Mouse (Mus musculus) liver, adult 2 months (tissue): ENCODE data around the gene Mgat4b. TPM values are rescaled to one million over a fixed set of nuclear protein-coding genes. Genes with fewer than 3 reads are reported as not detected.

ENCODE experiments used
- DNase-seq: peaks from one replicate; pipeline ENCODE4 v3.0.0-alpha.2; 2011; ENCODE audit warnings: low read depth, low spot score; ENCODE audit errors: extremely low read depth
- H3K27ac ChIP-seq: fragments of 200-500 bp; replicated peaks from 2 replicates; pipeline ENCODE4 v1.5.1; 2012; ENCODE audit warnings: low read depth, mild to moderate bottlenecking, control low read depth, inconsistent platforms, low read length; ENCODE audit not compliant: insufficient read depth
- H3K27me3 ChIP-seq: fragments of 200-500 bp; 2 replicates; pipeline ENCODE4 v1.6.1; 2012; ENCODE audit warnings: mild to moderate bottlenecking, moderate library complexity, low read length, inconsistent platforms; ENCODE audit not compliant: control insufficient read depth, insufficient read depth
- H3K36me3 ChIP-seq: fragments of 200-500 bp; 2 replicates; pipeline ENCODE4 v1.6.1; 2012; ENCODE audit warnings: low read length, inconsistent platforms; ENCODE audit not compliant: control insufficient read depth, insufficient read depth
- H3K4me1 ChIP-seq: fragments of 200-500 bp; 2 replicates; pipeline ENCODE4 v1.6.1; 2011; ENCODE audit warnings: low read length; ENCODE audit not compliant: control insufficient read depth, insufficient read depth
- H3K4me3 ChIP-seq: fragments of 200-500 bp; 2 replicates; pipeline ENCODE4 v1.5.1; 2011; ENCODE audit warnings: low read depth, mild to moderate bottlenecking, control low read depth, low read length, moderate library complexity; ENCODE audit not compliant: insufficient read depth
- H3K79me2 ChIP-seq: fragments of 200-500 bp; 2 replicates; pipeline ENCODE4 v1.6.1; 2012; ENCODE audit warnings: inconsistent platforms, mild to moderate bottlenecking, low read length, moderate library complexity; ENCODE audit not compliant: control insufficient read depth, insufficient read depth
- H3K9ac ChIP-seq: fragments of 200-500 bp; 2 replicates; pipeline ENCODE4 v1.6.1; 2012; ENCODE audit warnings: low read depth, mild to moderate bottlenecking, control low read depth, inconsistent platforms, low read length
- CTCF ChIP-seq: fragments of 200-500 bp; IDR thresholded peaks from 2 replicates; pipeline ENCODE4 v1.5.1; 2011; ENCODE audit warnings: low read depth, low read length, control low read depth
- POLR2A ChIP-seq: fragments of 200-500 bp; IDR thresholded peaks from 2 replicates; pipeline ENCODE4 v1.6.1; 2011; ENCODE audit warnings: low read length, control low read depth; ENCODE audit not compliant: insufficient read depth; ENCODE audit errors: extremely low read depth
- WGBS: fragments of 180-500 bp; shearing (Covaris S2); methylation state at CpG from one replicate; pipeline ENCODE4 v1.1.7; 2018; 5-methylcytosine and 5-hydroxymethylcytosine counted together
- polyA plus RNA-seq: library from polyadenylated mRNA; depleted of rRNA; stranded (reverse); fragments of >200 nt; gene quantifications from 2 replicates; pipeline ENCODE4 v1.2.3, GENCODE M21; 2012
- total RNA-seq: library from RNA; depleted of rRNA; stranded (reverse); fragments of >200 nt; gene quantifications from 2 replicates; pipeline ENCODE4 v1.2.3, GENCODE M21; 2014

Mgat4b gene
- total and polyA plus RNA-seq, 2 experiments: 9.8 to 26.3 TPM

GRCm38 (mm10) chr11:50265931-50266330, 55.2 kb downstream of the Mgat4b start:
- H3K4me3 ChIP-seq: no peak overlapping the region
- H3K36me3 ChIP-seq: peaks cover 22% of the 10 kb centered on the region
- DNase-seq: peak; percentile 91
- no peak for TF ChIP-seq CTCF
- TF ChIP-seq POLR2A: no peak
- H3K79me2 ChIP-seq: no peaks in the 10 kb centered on the region; the same call in none of the 2 replicates
- H3K9ac ChIP-seq: no peak overlapping the region
- WGBS: 26% methylated on average over 8 of the region's 8 CpGs
- no peaks in the 10 kb centered on the region for H3K27me3 ChIP-seq
- no peaks in the 10 kb centered on the region; the same call in 1 of the 2 replicates for H3K4me1 ChIP-seq
- peak overlapping the region; percentile 25; the same call in 1 of the 2 replicates for H3K27ac ChIP-seq

GRCm38 (mm10) chr11:50266997-50267396, 56.3 kb downstream of the Mgat4b start:
- H3K4me1 ChIP-seq: no peaks in the 10 kb centered on the region; the same call in 1 of the 2 replicates
- no peaks in the 10 kb centered on the region for H3K27me3 ChIP-seq
- WGBS: 95% methylated on average over 3 of the region's 3 CpGs
- no peak overlapping the region for H3K4me3 ChIP-seq
- no peak overlapping the region for H3K27ac ChIP-seq
- TF ChIP-seq POLR2A (no peak), CTCF (no peak)
- DNase-seq: no peak
- no peak overlapping the region for H3K9ac ChIP-seq
- H3K79me2 ChIP-seq: peaks cover 8% of the 10 kb centered on the region
- peaks cover 19% of the 10 kb centered on the region for H3K36me3 ChIP-seq

- no peaks in the 10 kb centered on the region; the same call in 1 of the 2 replicates for H3K4me1 ChIP-seq
- peak; percentile 51; the same call in 1 of the 2 replicates for TF ChIP-seq CTCF
- no peak for TF ChIP-seq POLR2A
- no peaks in the 10 kb centered on the region for H3K27me3 ChIP-seq
- H3K27ac ChIP-seq: no peak overlapping the region
- H3K36me3 ChIP-seq: peaks cover 9% of the 10 kb centered on the region; the same call in 1 of the 2 replicates
- H3K79me2 ChIP-seq: peaks cover 15% of the 10 kb centered on the region
- 81% methylated on average over 2 of the region's 2 CpGs for WGBS
- no peak overlapping the region for H3K9ac ChIP-seq
- H3K4me3 ChIP-seq: no peak overlapping the region
- DNase-seq: no peak
These were observed 58.5 kb downstream of the Mgat4b start for GRCm38 (mm10) chr11:50269163-50269562.

- no peak overlapping the region for H3K4me3 ChIP-seq
- 94% methylated on average over 1 of the region's 1 CpGs for WGBS
These were observed 59.2 kb downstream of the Mgat4b start for GRCm38 (mm10) chr11:50269885-50270284.

GRCm38 (mm10) chr11:50272819-50273218, 62.1 kb downstream of the Mgat4b start:
- Histone ChIP-seq H3K36me3 (no peaks in the 10 kb centered on the region), H3K27ac (no peak overlapping the region), H3K4me3 (no peak overlapping the region), H3K79me2 (peaks cover 42% of the 10 kb centered on the region), H3K4me1 (peaks cover 5% of the 10 kb centered on the region), H3K27me3 (no peaks in the 10 kb centered on the region), H3K9ac (no peak overlapping the region)
- DNase-seq: no peak
- 93% methylated on average over 2 of the region's 2 CpGs for WGBS
- TF ChIP-seq CTCF: no peak
- no peak for TF ChIP-seq POLR2A

More at GRCm38 (mm10) chr11:50269885-50270284, 59.2 kb downstream of the Mgat4b start:
- Histone ChIP-seq H3K4me1 (no peaks in the 10 kb centered on the region; the same call in 1 of the 2 replicates), H3K9ac (no peak overlapping the region), H3K79me2 (peaks cover 19% of the 10 kb centered on the region), H3K27ac (no peak overlapping the region), H3K36me3 (peaks cover 4% of the 10 kb centered on the region; the same call in 1 of the 2 replicates), H3K27me3 (no peaks in the 10 kb centered on the region)
- no peak for DNase-seq
- no peak for TF ChIP-seq POLR2A
- no peak for TF ChIP-seq CTCF

- Histone ChIP-seq H3K27me3 (no peaks in the 10 kb centered on the region), H3K4me3 (no peak overlapping the region), H3K27ac (no peak overlapping the region), H3K79me2 (peaks cover 43% of the 10 kb centered on the region), H3K9ac (no peak overlapping the region), H3K4me1 (peaks cover 6% of the 10 kb centered on the region), H3K36me3 (no peaks in the 10 kb centered on the region)
- TF ChIP-seq CTCF: no peak
- TF ChIP-seq POLR2A: no peak
- DNase-seq: no peak
- WGBS: 71% methylated on average over 2 of the region's 2 CpGs
These were observed 64.4 kb downstream of the Mgat4b start for GRCm38 (mm10) chr11:50275077-50275476.
